In genomic region chr8:91455591-91455990, GRCm38 (mm10) we compare ENCODE assay signal across 28 mouse cellular contexts.
"Had no signal": no experiment of that assay in that cellular context is flagged by ENCODE, and none has a peak within 500 bp of the region (broad histone marks: within the 10 kb centered on the region; RNA-seq: fewer than 3 reads in every experiment).

No protein-coding gene starts in this region.

- H3K27me3 ChIP-seq: embryonic facial prominence, embryonic 12.5 days; embryonic facial prominence, embryonic 13.5 days; embryonic facial prominence, embryonic 15.5 days; forebrain, embryonic 12.5 days; forebrain, embryonic 13.5 days; forebrain, embryonic 15.5 days had no signal

- H3K4me3 ChIP-seq: embryonic facial prominence, embryonic 10.5 days; embryonic facial prominence, embryonic 12.5 days; embryonic facial prominence, embryonic 13.5 days; embryonic facial prominence, embryonic 15.5 days; erythroblast, embryonic 14.5 days; forebrain, embryonic 10.5 days; forebrain, embryonic 12.5 days; forebrain, embryonic 13.5 days; forebrain, embryonic 15.5 days; gastrocnemius, adult 2 months; heart, adult 2 months had no signal

- H3K4me1 ChIP-seq: embryonic facial prominence, embryonic 10.5 days; embryonic facial prominence, embryonic 12.5 days; embryonic facial prominence, embryonic 13.5 days; embryonic facial prominence, embryonic 15.5 days; forebrain, embryonic 10.5 days; forebrain, embryonic 12.5 days; forebrain, embryonic 13.5 days; forebrain, embryonic 15.5 days had no signal

- H3K9me3 ChIP-seq: embryonic facial prominence, embryonic 10.5 days; embryonic facial prominence, embryonic 12.5 days; embryonic facial prominence, embryonic 13.5 days; embryonic facial prominence, embryonic 15.5 days; forebrain, embryonic 10.5 days; forebrain, embryonic 12.5 days; forebrain, embryonic 13.5 days; forebrain, embryonic 15.5 days had no signal

- H3K36me3 ChIP-seq: embryonic facial prominence, embryonic 10.5 days; embryonic facial prominence, embryonic 12.5 days; embryonic facial prominence, embryonic 15.5 days; forebrain, embryonic 10.5 days; forebrain, embryonic 12.5 days; forebrain, embryonic 15.5 days had no signal

- H3K9ac ChIP-seq: embryonic facial prominence, embryonic 12.5 days; embryonic facial prominence, embryonic 13.5 days; embryonic facial prominence, embryonic 15.5 days; forebrain, embryonic 12.5 days; forebrain, embryonic 13.5 days; forebrain, embryonic 15.5 days; forebrain, postnatal 0 days had no signal

- H3K27ac ChIP-seq: embryonic facial prominence, embryonic 10.5 days; embryonic facial prominence, embryonic 12.5 days; embryonic facial prominence, embryonic 13.5 days; embryonic facial prominence, embryonic 15.5 days; forebrain, embryonic 10.5 days; forebrain, embryonic 12.5 days; forebrain, embryonic 13.5 days; forebrain, embryonic 15.5 days; gastrocnemius, adult 2 months; heart, adult 2 months had no signal

- ATAC-seq: forebrain, embryonic 13.5 days; forebrain, embryonic 14.5 days; forebrain, embryonic 15.5 days; forebrain, embryonic 16.5 days; forebrain, postnatal 0 days had no signal

- H3K4me2 ChIP-seq: embryonic facial prominence, embryonic 12.5 days; embryonic facial prominence, embryonic 13.5 days; embryonic facial prominence, embryonic 15.5 days; forebrain, embryonic 12.5 days; forebrain, embryonic 13.5 days; forebrain, embryonic 15.5 days had no signal

- DNase-seq: cerebellum, adult 2 months; cerebellum, adult 8-10 months; cerebellum, adult 9-10 months; cerebellum, adult 9-11 months; cerebellum, postnatal 10 days; cerebellum, postnatal 14 days; cerebellum, postnatal 25 days; cerebellum, postnatal 36 days; embryo, embryonic 11 days; forebrain, postnatal 0 days; gastrocnemius, adult 2 months; gastrocnemius, postnatal 10 days; gastrocnemius, postnatal 14 days; gastrocnemius, postnatal 25 days; gastrocnemius, postnatal 36 days; heart, adult 18-20 months; heart, adult 2 months had no signal
